Mouse (Mus musculus) liver, embryonic 14.5 days (tissue): ENCODE results near the gene Serpinb1b.

Experiments
- CTCF ChIP-seq: IDR thresholded peaks from 2 replicates; pipeline ENCODE4 v1.5.1; 2016; ENCODE audit warnings: antibody characterized with exemption, low read depth, control low read depth
- EP300 ChIP-seq: IDR thresholded peaks from 2 replicates; pipeline ENCODE4 v1.6.1; 2016; ENCODE audit warnings: antibody characterized with exemption, low read depth

GRCm38 (mm10) chr13:33078056-33078705 lies at the start of gene Serpinb1b:
- TF ChIP-seq CTCF (no peak), EP300 (no peak)
